Mouse (Mus musculus): Measurements from ENCODE around the gene Dmpk.

The Dmpk gene

GRCm38 (mm10) chr7:19075723-19076585 is 7.7 kb upstream of the Dmpk start, which contains the start of gene Dmwd:
Gene Dmwd (plus strand): TSS chr7:19076227.
- DNase-seq (ENCODE audit: low read depth, low spot score) = peak; percentile 99

- peak; percentile 44 for DNase-seq (ENCODE audit: low read depth, low spot score)
Observed at GRCm38 (mm10) chr7:19076586-19076991, 7.1 kb upstream of the Dmpk start.

- no peak for DNase-seq (ENCODE audit: low read depth, low spot score)
Observed at GRCm38 (mm10) chr7:19077761-19078160, 5.9 kb upstream of the Dmpk start.

GRCm38 (mm10) chr7:19078732-19079131 is 4.9 kb upstream of the Dmpk start:
- DNase-seq (ENCODE audit: low read depth, low spot score) = no peak

DNA sequence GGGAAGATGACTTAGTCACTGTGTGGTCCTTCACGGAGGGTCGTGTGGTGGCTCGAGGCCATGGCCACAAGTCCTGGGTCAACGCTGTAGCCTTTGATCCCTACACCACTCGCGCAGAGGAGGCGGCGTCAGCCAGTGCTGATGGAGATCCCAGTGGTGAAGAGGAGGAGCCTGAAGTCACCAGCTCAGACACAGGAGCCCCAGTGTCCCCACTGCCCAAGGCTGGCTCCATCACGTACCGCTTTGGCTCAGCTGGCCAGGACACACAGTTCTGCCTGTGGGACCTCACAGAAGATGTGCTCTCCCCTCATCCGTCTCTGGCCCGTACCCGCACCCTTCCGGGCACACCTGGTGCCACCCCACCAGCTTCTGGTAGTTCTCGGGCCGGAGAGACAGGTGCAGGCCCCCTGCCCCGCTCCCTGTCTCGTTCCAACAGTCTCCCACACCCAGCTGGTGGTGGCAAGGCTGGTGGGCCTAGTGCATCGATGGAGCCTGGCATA is 3.1 kb upstream of the Dmpk start:
- no peak for DNase-seq (ENCODE audit: low read depth, low spot score)

DNA sequence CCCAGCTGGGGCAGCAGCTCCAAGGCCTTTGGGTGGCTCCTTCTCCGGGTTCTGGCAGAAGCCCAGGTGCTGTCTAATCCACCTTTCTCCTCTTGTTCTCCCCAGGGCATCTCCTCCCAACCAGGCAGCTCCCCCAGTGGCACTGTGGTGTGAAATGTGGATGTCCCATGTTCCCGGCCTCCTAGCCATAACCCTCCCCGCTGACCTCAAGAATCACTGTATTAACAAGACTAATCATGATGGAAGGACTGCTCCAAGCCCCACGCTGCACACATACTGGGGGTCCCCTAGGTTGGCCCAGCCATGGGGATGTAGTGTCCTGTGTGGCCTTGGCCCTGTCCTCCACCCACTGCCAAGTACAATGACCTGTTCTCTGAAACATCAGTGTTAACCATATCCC is 1.5 kb upstream of the Dmpk start:
- no peak for DNase-seq (ENCODE audit: low read depth, low spot score)

- no peak for DNase-seq (ENCODE audit: low read depth, low spot score)
Observed at GRCm38 (mm10) chr7:19083096-19083495, 553 bp upstream of the Dmpk start.

DNA sequence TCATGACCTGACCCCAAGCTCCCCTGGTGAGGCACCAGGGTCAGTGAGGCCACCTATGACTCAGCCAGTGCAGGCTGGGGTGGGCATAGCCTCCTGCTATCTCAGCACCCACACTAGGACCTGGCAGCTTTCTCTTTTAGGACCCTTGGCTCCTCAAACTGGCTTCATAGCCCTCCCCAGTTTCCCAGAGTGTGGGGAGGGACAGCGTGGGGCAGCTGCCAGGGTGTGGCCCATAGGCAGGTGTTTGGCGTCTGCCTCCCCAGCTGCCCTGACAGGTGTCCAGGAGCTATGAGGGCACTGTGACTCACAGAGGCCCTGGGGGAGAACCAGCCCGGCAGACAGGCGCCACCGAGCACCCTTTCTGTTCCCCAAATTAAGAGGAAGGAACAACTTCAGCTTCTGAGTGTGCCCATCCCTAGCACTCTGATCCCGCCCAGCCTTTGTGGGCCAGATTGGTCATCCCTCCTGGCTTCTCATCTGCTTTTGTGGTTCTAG is 675 bp downstream of the Dmpk start:
- DNase-seq (ENCODE audit: low read depth, low spot score) = no peak

GRCm38 (mm10) chr7:19084921-19085473 is 1.3 kb downstream of the Dmpk start:
- no peak for DNase-seq (ENCODE audit: low read depth, low spot score)

DNA sequence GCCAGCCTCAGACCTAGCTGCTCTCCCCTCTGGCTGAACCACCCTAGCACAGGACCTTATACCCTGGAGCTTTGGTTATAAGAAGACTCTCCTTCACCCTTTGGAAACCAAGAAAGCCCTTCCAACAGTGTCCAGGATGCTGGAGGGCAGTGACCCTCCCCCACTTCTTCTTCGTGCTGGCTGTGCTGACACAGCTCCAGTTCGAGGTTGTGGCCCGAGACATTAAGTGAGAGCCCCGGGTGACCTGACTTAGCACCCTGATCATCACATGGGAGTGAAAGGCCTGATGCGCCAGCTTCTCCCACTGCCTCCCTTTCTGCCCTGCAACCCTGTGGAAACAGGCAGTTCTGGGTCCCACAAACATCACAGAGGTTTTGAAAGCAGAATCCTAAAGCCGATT is 1.8 kb downstream of the Dmpk start:
- DNase-seq (ENCODE audit: low read depth, low spot score) = no peak

DNA sequence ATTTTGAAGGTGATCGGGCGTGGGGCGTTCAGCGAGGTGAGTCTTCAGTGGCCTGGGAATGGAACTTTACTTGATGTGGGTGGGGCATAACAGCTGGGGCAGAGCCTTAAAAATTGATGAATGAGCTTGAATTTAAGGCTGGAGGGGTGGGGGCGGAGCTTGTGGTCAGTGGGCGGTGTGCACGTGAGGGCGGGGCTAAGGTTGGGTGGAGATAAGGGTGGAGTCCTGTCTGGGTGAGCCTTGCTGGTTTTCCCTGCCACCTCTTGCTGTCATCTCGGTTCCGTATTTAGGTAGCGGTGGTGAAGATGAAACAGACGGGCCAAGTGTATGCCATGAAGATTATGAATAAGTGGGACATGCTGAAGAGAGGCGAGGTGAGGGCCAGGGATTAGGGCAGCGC is 2.4 kb downstream of the Dmpk start:
- DNase-seq (ENCODE audit: low read depth, low spot score) = peak; percentile 76

- DNase-seq (ENCODE audit: low read depth, low spot score) = no peak
Observed at GRCm38 (mm10) chr7:19086760-19087159, 3.1 kb downstream of the Dmpk start.

- DNase-seq (ENCODE audit: low read depth, low spot score) = peak; percentile 79
Observed at GRCm38 (mm10) chr7:19088813-19089212, 5.2 kb downstream of the Dmpk start.

GRCm38 (mm10) chr7:19091913-19092312 is 8.3 kb downstream of the Dmpk start:
- no peak for DNase-seq (ENCODE audit: low read depth, low spot score)

GRCm38 (mm10) chr7:19092381-19093173 is 8.9 kb downstream of the Dmpk start:
- peak; percentile 75 for DNase-seq (ENCODE audit: low read depth, low spot score)

DNA sequence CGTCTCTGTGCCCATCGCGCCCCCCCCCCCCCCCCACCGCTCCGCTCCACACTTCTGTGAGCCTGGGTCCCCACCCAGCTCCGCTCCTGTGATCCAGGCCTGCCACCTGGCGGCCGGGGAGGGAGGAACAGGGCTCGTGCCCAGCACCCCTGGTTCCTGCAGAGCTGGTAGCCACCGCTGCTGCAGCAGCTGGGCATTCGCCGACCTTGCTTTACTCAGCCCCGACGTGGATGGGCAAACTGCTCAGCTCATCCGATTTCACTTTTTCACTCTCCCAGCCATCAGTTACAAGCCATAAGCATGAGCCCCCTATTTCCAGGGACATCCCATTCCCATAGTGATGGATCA is 9.5 kb downstream of the Dmpk start:
- DNase-seq (ENCODE audit: low read depth, low spot score) = peak; percentile 91

DNA sequence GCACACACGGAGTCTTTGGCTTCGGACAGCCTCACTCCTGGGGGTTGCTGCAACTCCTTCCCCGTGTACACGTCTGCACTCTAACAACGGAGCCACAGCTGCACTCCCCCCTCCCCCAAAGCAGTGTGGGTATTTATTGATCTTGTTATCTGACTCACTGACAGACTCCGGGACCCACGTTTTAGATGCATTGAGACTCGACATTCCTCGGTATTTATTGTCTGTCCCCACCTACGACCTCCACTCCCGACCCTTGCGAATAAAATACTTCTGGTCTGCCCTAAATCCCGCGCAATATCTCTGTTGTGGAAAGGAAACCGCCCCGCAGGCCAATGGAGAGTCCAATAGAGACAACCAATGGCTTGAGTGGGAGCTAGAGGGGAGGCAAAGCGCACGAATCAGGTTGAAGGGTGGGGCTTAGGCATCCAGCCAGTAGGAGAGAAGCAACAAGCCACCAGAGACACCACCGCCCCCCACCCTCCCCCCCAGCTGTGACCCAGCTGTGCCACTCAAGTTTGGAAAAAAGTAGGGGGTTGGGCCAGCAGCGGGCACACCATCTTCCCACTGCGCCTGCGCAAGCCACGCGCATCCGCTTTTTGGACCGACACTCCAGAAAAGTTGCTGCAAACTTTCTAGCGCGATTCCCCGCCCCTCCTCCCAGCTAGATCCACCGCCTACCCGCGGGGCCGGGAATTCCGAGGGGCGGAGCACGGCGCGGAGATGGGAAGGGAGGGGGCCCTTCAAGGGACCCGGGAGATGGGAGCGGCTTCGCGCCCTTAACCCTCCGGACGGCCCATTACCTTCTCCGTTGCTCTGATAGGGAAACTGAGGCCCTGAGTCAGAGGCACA is 10.1 kb downstream of the Dmpk start:
- peak; percentile 99 for DNase-seq (ENCODE audit: low read depth, low spot score)

DNA sequence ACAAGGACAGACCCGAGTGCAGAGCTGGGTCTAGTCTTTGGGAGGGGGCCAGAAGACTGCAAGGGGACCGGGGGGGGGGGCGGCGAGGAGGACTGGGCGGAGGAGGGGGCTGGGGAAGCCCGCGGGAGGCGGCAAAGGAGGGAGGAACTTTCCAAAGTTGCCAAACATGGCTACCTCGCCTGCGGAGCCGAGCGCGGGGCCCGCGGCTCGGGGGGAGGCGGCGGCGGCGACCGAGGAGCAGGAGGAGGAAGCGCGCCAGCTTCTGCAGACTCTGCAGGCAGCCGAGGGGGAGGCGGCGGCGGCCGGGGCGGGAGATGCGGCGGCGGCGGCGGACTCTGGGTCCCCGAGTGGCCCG is 10.8 kb downstream of the Dmpk start, which contains the start of gene Six5:
Gene Six5 (plus strand): TSS at position 124 of the 355 bp plus-strand sequence.
- peak; percentile 64 for DNase-seq (ENCODE audit: low read depth, low spot score)

GRCm38 (mm10) chr7:19094826-19095750 is 11.4 kb downstream of the Dmpk start:
- DNase-seq (ENCODE audit: low read depth, low spot score) = peak; percentile 61

- peak; percentile 79 for DNase-seq (ENCODE audit: low read depth, low spot score)
Observed at GRCm38 (mm10) chr7:19095751-19096110, 12.1 kb downstream of the Dmpk start.

Data from ZHBTc4 (cell line).